Mouse (Mus musculus) brain, adult 2 months (tissue): ENCODE measurements at regions not wholly inside any gene's neighbourhood (a gene's known extent, or its start where the extent isn't known, plus 50 kb on each side); places are given as distances from the start of the nearest gene placed in this dataset.
"Not testable (repeated sequence)": the region's sequence is repeated elsewhere in the genome, so short reads cannot be mapped to it uniquely, and the experiment has no call there.

Experiments
- DNase-seq: peaks from one replicate; pipeline ENCODE4 v3.0.0; 2011; ENCODE audit warnings: low read depth, low spot score

DNA sequence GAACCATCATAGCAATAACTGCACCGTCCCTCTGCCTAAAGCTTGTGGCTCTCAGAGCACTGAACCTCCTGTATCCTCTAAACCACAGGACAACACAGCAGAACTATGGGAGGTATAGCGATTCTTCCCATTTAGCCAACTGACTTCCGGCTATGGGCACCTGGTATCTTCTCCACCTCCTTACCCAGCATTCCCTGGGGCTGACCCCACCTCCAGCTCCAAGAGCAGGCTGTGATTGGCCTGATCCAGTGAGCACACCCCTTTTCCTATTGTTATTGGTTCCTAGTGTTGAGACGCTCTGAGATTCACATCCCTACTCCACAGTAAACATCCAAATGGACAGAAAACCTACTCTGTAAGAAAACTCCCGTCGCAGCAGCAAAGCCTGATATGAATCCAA, 236.7 kb downstream of the Prex1 start:
- DNase-seq: no peak

- no peak for DNase-seq
These were observed 238.0 kb downstream of the Prex1 start for GRCm38 (mm10) chr2:166475624-166476023.

GRCm38 (mm10) chr2:166474601-166475000, 239.0 kb downstream of the Prex1 start:
- DNase-seq: peak; percentile 59

- peak; percentile 46 for DNase-seq
These were observed 242.3 kb downstream of the Prex1 start for GRCm38 (mm10) chr2:166471257-166471753.

GRCm38 (mm10) chr2:166469046-166469593, 244.5 kb downstream of the Prex1 start:
- no peak for DNase-seq

GRCm38 (mm10) chr2:166467137-166467536, 246.5 kb downstream of the Prex1 start:
- DNase-seq: no peak

DNA sequence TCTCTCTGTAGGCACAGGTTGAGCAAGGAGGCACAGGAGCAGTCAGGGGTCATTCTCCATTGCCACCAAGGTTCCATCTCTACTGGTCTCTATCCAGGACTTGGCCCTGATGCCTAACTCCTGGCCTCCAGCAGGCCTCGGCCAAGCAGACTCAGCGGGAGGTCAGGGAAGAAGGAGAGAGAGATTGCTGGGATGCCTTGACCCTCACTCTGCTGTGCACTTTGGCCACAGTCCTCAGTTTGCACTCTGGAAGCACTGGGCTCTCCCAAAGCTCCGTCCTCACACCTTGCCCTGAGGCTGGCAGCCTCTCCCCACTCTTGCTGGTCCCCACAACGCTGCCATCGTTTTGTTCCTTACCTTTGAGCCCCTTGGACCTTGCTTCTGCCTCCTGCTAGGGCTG, 248.1 kb downstream of the Prex1 start:
- DNase-seq: no peak

DNA sequence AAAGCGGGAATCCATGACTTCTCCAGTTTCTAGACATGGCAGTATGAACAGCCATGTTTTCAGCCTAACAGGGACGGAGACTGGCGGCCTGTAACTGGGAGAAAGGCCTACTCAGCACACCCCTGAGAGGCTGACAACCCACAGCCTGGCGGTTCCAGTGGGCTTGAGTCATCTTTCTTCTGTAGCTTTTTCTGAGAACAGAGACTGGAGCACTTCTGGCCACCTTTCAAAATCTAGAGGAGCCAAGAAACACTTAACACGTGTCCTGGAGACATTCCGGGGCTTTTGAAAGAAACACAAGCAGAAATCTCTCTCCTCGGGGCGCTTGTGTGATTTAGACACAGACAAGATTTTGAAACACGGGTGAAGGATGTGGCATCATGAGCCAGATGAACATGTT, 250.1 kb downstream of the Prex1 start:
- DNase-seq: peak; percentile 87

- peak; percentile 48 for DNase-seq
These were observed 251.7 kb downstream of the Prex1 start for GRCm38 (mm10) chr2:166461956-166462355.

DNA sequence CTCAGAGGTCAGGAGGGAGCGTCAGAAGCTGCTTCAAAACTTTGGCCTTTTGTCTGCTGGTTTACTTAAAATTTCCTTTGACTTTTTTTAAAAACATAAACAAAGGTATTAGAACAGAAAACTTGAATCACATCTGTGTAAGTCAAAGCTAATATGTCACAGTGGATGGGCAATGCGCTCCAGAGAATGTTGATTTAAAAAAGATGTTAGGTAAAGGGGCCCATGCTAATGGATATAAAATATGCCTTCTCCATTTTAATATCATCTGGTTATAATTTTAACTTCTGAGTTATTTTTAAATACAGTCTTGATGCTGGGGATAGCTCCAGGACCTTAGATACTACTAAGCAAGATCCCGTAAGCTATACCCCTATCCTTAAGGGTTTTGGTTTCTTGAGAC, 252.5 kb downstream of the Prex1 start:
- DNase-seq: no peak

DNA sequence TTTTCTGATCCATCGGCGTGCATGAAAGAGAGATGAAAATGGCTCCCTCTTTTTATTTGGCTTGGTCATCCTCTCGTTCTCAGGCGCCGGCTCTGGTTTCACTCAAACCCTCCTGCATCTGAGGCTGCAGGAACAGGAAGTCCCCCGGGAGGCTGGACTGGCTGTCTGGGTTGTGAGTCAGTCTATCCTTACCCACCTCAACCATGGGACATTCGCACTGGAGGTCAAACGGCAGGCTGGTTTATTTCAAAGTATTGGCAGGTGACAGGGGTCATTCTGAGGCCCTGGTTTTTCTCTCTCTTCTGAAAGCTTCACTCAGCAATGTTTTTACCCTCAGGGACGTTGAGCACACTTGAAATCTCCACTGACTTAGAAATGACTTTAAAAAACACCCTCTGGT, 253.7 kb downstream of the Prex1 start:
- DNase-seq: no peak

GRCm38 (mm10) chr2:166458953-166459352, 254.7 kb downstream of the Prex1 start:
- DNase-seq: no peak

GRCm38 (mm10) chr2:166457381-166458172, 256.1 kb downstream of the Prex1 start:
- no peak for DNase-seq

GRCm38 (mm10) chr2:166454160-166454888, 259.3 kb downstream of the Prex1 start:
- DNase-seq: peak; percentile 45

DNA sequence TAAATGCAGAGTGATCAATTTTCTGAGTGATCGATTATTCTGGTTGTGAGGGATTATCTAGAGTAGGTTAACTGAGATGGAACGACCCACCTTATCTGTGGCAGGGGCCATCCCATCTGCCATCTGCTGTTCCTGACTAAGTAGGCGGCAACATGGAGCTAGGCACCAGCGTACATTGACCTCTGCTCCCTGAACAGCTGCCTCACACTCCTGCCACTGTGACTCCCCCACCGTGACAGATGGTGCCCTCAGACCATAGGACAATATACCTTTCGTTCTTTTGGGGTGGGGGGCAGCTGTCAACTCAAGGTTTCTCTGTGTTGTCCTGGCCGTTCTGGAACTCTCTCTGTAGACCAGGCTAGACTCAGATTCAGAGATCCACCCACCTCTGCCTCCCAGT, 262.7 kb downstream of the Prex1 start:
- no peak for DNase-seq

GRCm38 (mm10) chr2:166450380-166450779, 263.3 kb downstream of the Prex1 start:
- DNase-seq: no peak

DNA sequence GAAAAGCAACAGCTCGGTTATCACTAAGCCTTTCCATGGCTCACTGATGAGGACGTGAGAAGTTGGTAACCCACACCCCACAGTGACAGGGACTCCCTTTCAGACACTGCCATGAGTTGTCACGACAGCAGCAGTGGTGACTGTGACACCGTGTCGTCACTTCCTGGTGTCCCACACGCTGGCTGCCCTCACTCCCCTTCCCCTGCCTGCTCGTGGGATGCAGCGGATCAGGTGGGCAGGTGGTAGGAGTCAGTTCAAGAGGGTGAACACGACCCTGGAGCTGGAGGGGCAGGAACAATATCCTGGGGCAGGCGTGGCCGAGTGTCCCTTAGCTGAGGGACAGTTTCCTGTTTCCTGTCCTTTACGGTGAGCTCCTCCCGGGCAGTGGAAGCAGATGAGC, 264.9 kb downstream of the Prex1 start:
- DNase-seq: no peak

- DNase-seq: peak; percentile 81
These were observed 265.5 kb downstream of the Prex1 start for GRCm38 (mm10) chr2:166448161-166448560.

DNA sequence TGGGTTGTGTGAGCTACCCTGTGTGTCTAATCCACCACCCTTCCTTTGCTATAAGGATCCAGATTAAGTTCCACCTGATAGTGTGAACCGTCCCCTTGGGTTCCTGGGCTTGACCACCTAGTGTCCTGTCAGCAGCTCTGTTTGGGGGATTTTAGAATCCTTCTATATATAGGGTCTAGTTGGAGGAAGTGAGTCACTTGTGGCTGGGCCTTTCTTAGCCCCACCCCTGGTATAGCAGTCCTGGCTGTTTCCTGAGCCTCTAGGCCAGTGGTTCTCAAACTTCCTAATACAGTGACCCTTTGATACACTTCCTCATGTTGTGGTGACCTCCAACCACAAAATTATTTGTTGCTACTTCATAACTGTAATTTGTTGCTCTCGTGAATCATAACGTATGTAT, 267.1 kb downstream of the Prex1 start:
- no peak for DNase-seq

DNA sequence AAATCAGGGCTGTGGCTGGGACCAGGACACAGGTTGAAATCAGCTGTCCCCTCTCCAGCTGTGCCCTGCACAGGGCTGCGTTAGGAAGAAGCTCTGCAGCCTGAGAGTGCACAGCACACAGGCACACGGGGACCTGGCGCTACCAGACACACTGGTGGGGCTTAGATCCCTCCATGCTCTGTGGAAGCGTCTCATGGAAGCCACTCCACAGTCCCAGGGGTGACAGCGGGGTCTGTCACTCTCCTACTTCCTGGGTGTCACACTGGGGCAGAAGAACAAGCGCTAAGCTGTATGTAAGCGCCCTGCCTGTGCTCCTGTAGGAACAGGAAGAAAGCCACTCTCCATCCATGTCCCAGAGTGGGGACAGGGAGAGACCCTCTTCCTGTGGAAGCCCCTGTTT, 267.8 kb downstream of the Prex1 start:
- DNase-seq: not testable (repeated sequence)

GRCm38 (mm10) chr2:166442997-166443396, 270.6 kb downstream of the Prex1 start:
- no peak for DNase-seq
